17 mouse cellular contexts compared by ENCODE assay signal in genomic region chr13:107884836-107885235, GRCm38 (mm10).
DNase-seq lines count a peak whose midpoint lies in the region; ATAC-seq and TF ChIP-seq lines count a peak whose summit lies in the region.
"Had no signal": no experiment of that assay in that cellular context is flagged by ENCODE, and none has a peak within 500 bp of the region (broad histone marks: within the 10 kb centered on the region; RNA-seq: fewer than 3 reads in every experiment).

No protein-coding gene starts in this region.

- H3K4me3 ChIP-seq in forebrain, postnatal 0 days (ENCODE audit: low read depth, low read length) = no peak overlapping the region
- H3K4me3 ChIP-seq in forebrain, embryonic 12.5 days (replicated peaks) = no peak overlapping the region
- no peak overlapping the region for H3K4me3 ChIP-seq in hindbrain, embryonic 14.5 days (replicated peaks; ENCODE audit: low read length)
- H3K4me3 ChIP-seq in hindbrain, embryonic 11.5 days (ENCODE audit: low read depth, low read length) = no peak overlapping the region
- no peak overlapping the region for H3K4me3 ChIP-seq in neural tube, embryonic 12.5 days
- H3K4me3 ChIP-seq: embryonic facial prominence, embryonic 12.5 days had no signal

- H3K9ac ChIP-seq in forebrain, postnatal 0 days = no peak overlapping the region
- no peak overlapping the region for H3K9ac ChIP-seq in forebrain, embryonic 12.5 days
- no peak overlapping the region for H3K9ac ChIP-seq in hindbrain, embryonic 14.5 days
- H3K9ac ChIP-seq in hindbrain, embryonic 11.5 days (ENCODE audit: low read depth, low read length) = no peak overlapping the region
- H3K9ac ChIP-seq in neural tube, embryonic 12.5 days = no peak overlapping the region
- H3K9ac ChIP-seq: embryonic facial prominence, embryonic 12.5 days had no signal

- H3K4me1 ChIP-seq in forebrain, postnatal 0 days (ENCODE audit: insufficient read depth) = peaks cover 11% of the 10 kb centered on the region
- H3K4me1 ChIP-seq in forebrain, embryonic 12.5 days = peaks cover 34% of the 10 kb centered on the region
- peaks cover 44% of the 10 kb centered on the region for H3K4me1 ChIP-seq in hindbrain, embryonic 14.5 days (replicated peaks; ENCODE audit: control insufficient read depth, insufficient read depth, low read length)
- peaks cover 5% of the 10 kb centered on the region; the same call in 1 of the 2 replicates for H3K4me1 ChIP-seq in hindbrain, embryonic 11.5 days (replicated peaks; ENCODE audit: control insufficient read depth, insufficient read depth, low read length)
- H3K4me1 ChIP-seq in neural tube, embryonic 12.5 days = peaks cover 32% of the 10 kb centered on the region

- no peak for ATAC-seq in forebrain, postnatal 0 days
- no peak for ATAC-seq in forebrain, embryonic 12.5 days (ENCODE audit: low FRiP score)
- ATAC-seq in hindbrain, embryonic 14.5 days (ENCODE audit: low FRiP score) = no peak
- ATAC-seq in hindbrain, embryonic 11.5 days (ENCODE audit: low FRiP score) = no peak
- ATAC-seq in neural tube, embryonic 12.5 days (ENCODE audit: low FRiP score, low read depth) = no peak
- ATAC-seq: hindbrain, postnatal 0 days had no signal

- H3K9me3 ChIP-seq in forebrain, postnatal 0 days (ENCODE audit: low read length) = no peaks in the 10 kb centered on the region
- H3K9me3 ChIP-seq in forebrain, embryonic 12.5 days = peaks cover 6% of the 10 kb centered on the region; the same call in 1 of the 2 replicates
- peaks cover 3% of the 10 kb centered on the region; the same call in 1 of the 2 replicates for H3K9me3 ChIP-seq in hindbrain, embryonic 14.5 days (ENCODE audit: control insufficient read depth, low read length)
- H3K9me3 ChIP-seq in hindbrain, embryonic 11.5 days (ENCODE audit: control insufficient read depth, low read length) = no peaks in the 10 kb centered on the region
- H3K9me3 ChIP-seq in neural tube, embryonic 12.5 days = no peaks in the 10 kb centered on the region
- H3K9me3 ChIP-seq: embryonic facial prominence, embryonic 12.5 days had no signal

- TF ChIP-seq CTCF in forebrain, postnatal 0 days (IDR thresholded peaks at IDR 0.05; ENCODE audit: low read depth) = no peak

- H3K4me2 ChIP-seq in forebrain, postnatal 0 days (ENCODE audit: low read depth) = peak overlapping the region; percentile 14; the same call in 1 of the 2 replicates
- H3K4me2 ChIP-seq in forebrain, embryonic 12.5 days = no peak overlapping the region
- peak overlapping the region; percentile 29; the same call in 1 of the 2 replicates for H3K4me2 ChIP-seq in hindbrain, embryonic 14.5 days (replicated peaks)
- H3K4me2 ChIP-seq in hindbrain, embryonic 11.5 days (replicated peaks; ENCODE audit: low read depth, low read length) = no peak overlapping the region
- peak overlapping the region; percentile 34 for H3K4me2 ChIP-seq in neural tube, embryonic 12.5 days (replicated peaks)
- H3K4me2 ChIP-seq: embryonic facial prominence, embryonic 12.5 days; heart, embryonic 11.5 days had no signal

- DNase-seq in forebrain, postnatal 0 days = no peak
- DNase-seq in hindbrain, embryonic 14.5 days (ENCODE audit: low spot score) = no peak
- no peak for DNase-seq in hindbrain, embryonic 11.5 days (ENCODE audit: low spot score)
- no peak for DNase-seq in neural tube, embryonic 10.5 days (ENCODE audit: extremely low spot score, low spot score)
- DNase-seq in thymus, postnatal 0 days (ENCODE audit: low spot score) = no peak
- DNase-seq: adrenal gland, postnatal 10 days; cerebellum, adult 11-12 months; cerebellum, adult 9-10 months; cerebellum, postnatal 25 days; gastrocnemius, postnatal 36 days; heart, adult 18-20 months; heart, postnatal 36 days had no signal

- 73% methylated on average over 3 of the region's 3 CpGs for WGBS in forebrain, postnatal 0 days
- WGBS in forebrain, embryonic 12.5 days = 81% methylated on average over 3 of the region's 3 CpGs
- 70% methylated on average over 3 of the region's 3 CpGs for WGBS in hindbrain, embryonic 14.5 days
- WGBS in hindbrain, embryonic 11.5 days = 82% methylated on average over 3 of the region's 3 CpGs
- WGBS in neural tube, embryonic 12.5 days = 72% methylated on average over 3 of the region's 3 CpGs

- no peak overlapping the region for H3K27ac ChIP-seq in forebrain, postnatal 0 days (ENCODE audit: low read depth, low read length)
- no peak overlapping the region for H3K27ac ChIP-seq in forebrain, embryonic 12.5 days
- H3K27ac ChIP-seq in hindbrain, embryonic 14.5 days = no peak overlapping the region
- H3K27ac ChIP-seq in hindbrain, embryonic 11.5 days (ENCODE audit: low read depth, low read length) = no peak overlapping the region
- no peak overlapping the region for H3K27ac ChIP-seq in neural tube, embryonic 12.5 days
- H3K27ac ChIP-seq: embryonic facial prominence, embryonic 12.5 days; hindbrain, postnatal 0 days had no signal

- H3K36me3 ChIP-seq in forebrain, postnatal 0 days (ENCODE audit: insufficient read depth) = no peaks in the 10 kb centered on the region
- H3K36me3 ChIP-seq in forebrain, embryonic 12.5 days (replicated peaks) = no peaks in the 10 kb centered on the region; the same call in 1 of the 2 replicates
- no peaks in the 10 kb centered on the region for H3K36me3 ChIP-seq in hindbrain, embryonic 14.5 days (replicated peaks; ENCODE audit: control insufficient read depth, insufficient read depth)
- no peaks in the 10 kb centered on the region for H3K36me3 ChIP-seq in hindbrain, embryonic 11.5 days (ENCODE audit: control insufficient read depth, insufficient read depth, low read length)
- 0 out of 2 replicates have a peak, but pooled peaks cover 3% of the 10 kb centered on the region for H3K36me3 ChIP-seq in neural tube, embryonic 12.5 days
- H3K36me3 ChIP-seq: embryonic facial prominence, embryonic 12.5 days had no signal

- no peaks in the 10 kb centered on the region for H3K27me3 ChIP-seq in forebrain, postnatal 0 days (ENCODE audit: insufficient read depth, low read length)
- no peaks in the 10 kb centered on the region for H3K27me3 ChIP-seq in forebrain, embryonic 12.5 days
- no peaks in the 10 kb centered on the region for H3K27me3 ChIP-seq in hindbrain, embryonic 14.5 days (ENCODE audit: control insufficient read depth, insufficient read depth, low read length)
- no peaks in the 10 kb centered on the region for H3K27me3 ChIP-seq in hindbrain, embryonic 11.5 days (ENCODE audit: control insufficient read depth, insufficient read depth, low read length)
- no peaks in the 10 kb centered on the region for H3K27me3 ChIP-seq in neural tube, embryonic 12.5 days (replicated peaks)
- H3K27me3 ChIP-seq: embryonic facial prominence, embryonic 12.5 days had no signal

Comparison
In these comparisons a context has a peak if more than half of its experiments do, and no peak if none do; other contexts are left out.
1. H3K4me2 ChIP-seq: peak in forebrain, postnatal 0 days (single experiment), hindbrain, embryonic 14.5 days (single experiment) and neural tube, embryonic 12.5 days (single experiment); none in forebrain, embryonic 12.5 days (single experiment) and hindbrain, embryonic 11.5 days (single experiment).